Mouse (Mus musculus) brain, embryonic 18.5 days (tissue): ENCODE data around the gene Trmt11.
"Not testable (repeated sequence)": the region's sequence is repeated elsewhere in the genome, so short reads cannot be mapped to it uniquely, and the experiment has no call there.

Experiments used
- DNase-seq: peaks from one replicate; pipeline ENCODE4 v3.0.0-alpha.2; 2012; ENCODE audit warnings: low read depth, low spot score

Trmt11 gene

GRCm38 (mm10) chr10:30600542-30600966 is at the start of gene Trmt11:
Gene Trmt11 (minus strand): TSS chr10:30600749.
- DNase-seq = peak; percentile 76

- DNase-seq = no peak
These were observed 47.1 kb upstream of the Trmt11 start for GRCm38 (mm10) chr10:30647681-30648080.

GRCm38 (mm10) chr10:30638216-30638615 is 37.7 kb upstream of the Trmt11 start:
- DNase-seq = no peak

GRCm38 (mm10) chr10:30636474-30637154 is 36.1 kb upstream of the Trmt11 start:
- DNase-seq = not testable (repeated sequence)

- DNase-seq = no peak
These were observed 32.2 kb upstream of the Trmt11 start for GRCm38 (mm10) chr10:30632718-30633117.

DNA sequence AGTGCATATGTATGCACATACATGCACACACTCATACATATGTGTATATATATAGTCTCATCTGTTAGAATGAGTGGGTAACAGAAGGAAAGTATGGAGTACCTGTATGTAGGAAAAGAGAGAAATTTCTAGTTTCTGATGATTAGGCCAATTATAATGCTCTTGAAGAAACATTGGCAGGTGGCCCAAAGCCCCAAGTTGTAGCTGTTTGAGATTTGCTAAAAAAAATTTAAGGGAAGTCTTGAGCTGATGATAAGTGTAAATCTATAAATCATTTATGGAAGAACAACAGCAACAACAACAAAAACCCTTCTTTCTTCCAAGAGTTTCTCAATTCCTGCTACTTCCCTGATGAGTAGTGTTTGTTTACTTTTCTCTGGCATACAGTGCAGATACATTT is 29.4 kb upstream of the Trmt11 start:
- DNase-seq = no peak

- no peak for DNase-seq
These were observed 29.0 kb upstream of the Trmt11 start, which contains the start of gene Hint3 for GRCm38 (mm10) chr10:30629513-30629912. Gene Hint3 (minus strand): TSS chr10:30629632.

- not testable (repeated sequence) for DNase-seq
These were observed 27.9 kb upstream of the Trmt11 start for GRCm38 (mm10) chr10:30628444-30628843.

DNA sequence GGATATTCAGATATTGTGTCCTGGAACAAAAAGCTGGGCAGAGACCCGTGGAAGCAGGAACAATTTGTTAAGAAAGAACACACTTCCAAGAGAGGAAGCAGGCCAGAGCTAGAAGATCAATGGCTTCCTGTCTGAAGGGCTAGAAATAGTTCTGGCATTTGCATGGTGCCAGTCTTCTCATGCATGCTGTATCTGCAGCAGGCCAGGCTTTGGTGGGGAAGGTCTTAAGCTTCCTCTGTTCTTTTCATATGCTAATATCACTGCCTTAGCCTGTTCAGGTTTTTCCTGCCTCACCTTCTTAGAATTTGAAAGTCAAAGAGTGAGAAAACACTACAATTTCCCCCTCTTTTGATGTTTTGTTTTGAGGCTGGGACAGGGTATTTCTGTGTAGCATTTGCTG is 27.0 kb upstream of the Trmt11 start:
- no peak for DNase-seq

GRCm38 (mm10) chr10:30624161-30625019 is 23.8 kb upstream of the Trmt11 start:
- DNase-seq = no peak

- no peak for DNase-seq
These were observed 22.4 kb upstream of the Trmt11 start for GRCm38 (mm10) chr10:30622928-30623327.

- no peak for DNase-seq
These were observed 18.3 kb upstream of the Trmt11 start for GRCm38 (mm10) chr10:30618918-30619210.

- peak; percentile 95 for DNase-seq
These were observed 17.8 kb upstream of the Trmt11 start for GRCm38 (mm10) chr10:30618091-30618917.

- no peak for DNase-seq
These were observed 12.5 kb upstream of the Trmt11 start for GRCm38 (mm10) chr10:30613039-30613438.

- no peak for DNase-seq
These were observed 9.1 kb upstream of the Trmt11 start for GRCm38 (mm10) chr10:30609614-30610013.

DNA sequence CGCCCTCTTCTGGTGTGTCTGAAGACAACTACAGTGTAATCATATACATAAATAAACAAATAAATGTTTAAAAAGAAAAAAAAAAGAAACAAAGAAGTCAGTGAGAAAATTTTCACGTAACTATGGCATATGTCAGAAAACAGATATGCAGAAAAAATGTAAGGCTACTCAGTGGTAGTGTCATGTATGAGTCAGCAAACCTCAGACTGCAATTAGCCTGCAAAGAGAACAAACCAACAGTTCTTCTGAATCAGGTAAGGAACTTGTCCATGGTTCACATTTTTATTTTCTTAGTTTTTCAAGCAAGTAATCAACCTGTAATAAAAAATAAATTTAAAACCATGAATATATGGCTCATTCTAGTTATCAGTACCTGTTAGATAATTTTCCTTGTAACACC is 7.6 kb upstream of the Trmt11 start:
- DNase-seq = no peak

- no peak for DNase-seq
These were observed 435 bp downstream of the Trmt11 start for GRCm38 (mm10) chr10:30600094-30600534.

DNA sequence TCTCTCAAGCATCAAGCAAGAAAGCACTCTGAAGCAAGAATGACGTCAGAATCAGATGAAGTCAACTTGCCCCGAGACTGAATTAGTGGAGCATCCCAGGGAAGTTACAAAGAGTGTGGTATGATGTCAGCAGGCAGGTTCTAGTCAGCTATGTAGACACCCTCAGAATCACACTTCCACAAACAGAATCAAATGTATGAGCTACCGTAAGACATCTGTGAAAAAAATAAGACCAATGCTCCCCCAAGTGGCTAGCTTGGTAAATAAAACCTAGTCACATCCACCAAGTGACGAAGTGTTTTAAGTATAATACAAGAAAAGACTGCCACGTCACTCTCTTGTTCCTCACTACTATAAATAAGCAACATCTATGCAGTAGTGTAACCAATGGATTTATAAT is 13.5 kb downstream of the Trmt11 start:
- DNase-seq = peak; percentile 20

DNA sequence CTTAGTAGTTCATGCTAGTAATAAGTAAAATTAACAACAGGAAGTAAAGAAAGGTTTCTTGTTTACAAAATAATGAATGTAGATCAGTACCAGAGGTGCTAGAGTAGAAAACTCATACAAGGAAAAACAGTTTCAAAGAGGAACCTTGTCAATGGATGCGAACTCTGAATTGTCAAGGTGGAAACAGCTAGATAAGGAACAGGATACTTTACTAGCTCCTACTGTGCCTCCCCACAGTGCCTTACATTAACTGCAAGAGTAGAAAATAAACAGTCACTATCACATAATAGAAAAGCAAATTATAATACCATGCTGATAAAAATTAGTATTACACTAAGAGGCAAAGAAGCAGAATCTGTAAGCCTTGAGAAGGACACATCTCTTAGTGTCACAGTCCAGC is 14.9 kb downstream of the Trmt11 start:
- DNase-seq = no peak

- DNase-seq = no peak
These were observed 22.8 kb downstream of the Trmt11 start for GRCm38 (mm10) chr10:30577670-30578280.

DNA sequence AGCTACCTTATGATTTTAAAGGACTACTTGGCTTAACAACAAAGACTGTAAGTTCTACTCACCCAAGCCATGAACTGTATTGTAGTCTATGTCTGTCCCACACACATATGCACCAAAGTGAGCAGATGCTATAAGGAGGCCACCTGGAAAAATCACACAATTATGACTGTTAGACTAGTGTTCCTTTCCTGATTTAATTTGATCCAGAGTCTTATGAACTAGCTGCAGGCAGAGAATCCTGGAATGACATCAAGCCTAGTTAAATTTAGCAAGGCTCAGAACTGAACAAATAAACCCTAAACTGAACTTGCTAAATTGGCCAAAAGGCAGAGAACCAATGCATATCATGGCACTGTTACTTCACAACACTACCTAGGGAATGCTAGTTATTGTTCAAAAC is 34.2 kb downstream of the Trmt11 start:
- DNase-seq = no peak

DNA sequence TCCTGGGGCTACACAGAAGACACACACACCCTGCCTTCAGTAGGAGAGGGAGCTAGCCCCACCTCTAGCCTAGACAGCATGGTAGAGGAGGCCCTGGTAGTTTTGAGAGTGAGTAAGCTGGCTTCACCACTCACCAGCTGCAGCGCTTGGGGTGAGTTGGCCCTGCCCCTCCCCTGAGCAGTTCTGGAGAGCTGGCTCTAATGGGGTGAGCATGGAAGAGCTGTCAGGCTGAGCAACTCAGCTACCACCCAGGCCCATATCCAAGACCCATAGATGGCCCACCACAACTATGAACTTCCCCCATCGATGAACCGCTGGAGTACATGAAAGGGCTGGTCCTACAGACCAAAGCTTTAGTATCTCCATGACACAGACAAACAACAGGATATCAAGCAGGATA is 35.9 kb downstream of the Trmt11 start:
- DNase-seq = no peak
